Mouse (Mus musculus) MEL (cell line): ENCODE measurements around the gene Ubtd2. TPM values are rescaled to one million over a fixed set of nuclear protein-coding genes. Genes with fewer than 3 reads are reported as not detected.
A peak's percentile ranks its signal among the peaks of the same experiment; 100 is the strongest.

Experiments
- DNase-seq: peaks from one replicate; pipeline ENCODE4 v3.0.0; 2011; ENCODE audit warnings: low read depth, low spot score
- H3K27ac ChIP-seq: 2 replicates; pipeline ENCODE4 v1.5.1; 2012; ENCODE audit warnings: low read depth, mild to moderate bottlenecking, control low read depth, low read length, moderate library complexity; ENCODE audit not compliant: control insufficient read depth
- H3K27me3 ChIP-seq, 2 experiments: fragments of 150-350 bp in 1 of 2; sonication (generic) in 1 of 2; 2 replicates each; pipeline ENCODE4 v1.6.1; 2012; ENCODE audit warnings: low read length in 2 of 2, mild to moderate bottlenecking in 2 of 2, improper control_type of control experiment in 1 of 2, moderate library complexity in 1 of 2; ENCODE audit not compliant: insufficient read depth in 2 of 2, control insufficient read depth in 1 of 2
- H3K36me3 ChIP-seq, 2 experiments: 2 replicates each; pipeline ENCODE4 v1.6.1; 2012 to 2014; ENCODE audit warnings: low read length in 2 of 2, improper control_type of control experiment in 1 of 2, inconsistent platforms in 1 of 2, mild to moderate bottlenecking in 1 of 2; ENCODE audit not compliant: insufficient read depth in 2 of 2, control insufficient read depth in 1 of 2
- H3K4me1 ChIP-seq, 2 experiments: fragments of 150-350 bp in 1 of 2; sonication (generic) in 1 of 2; 2 replicates each; pipeline ENCODE4 v1.6.1; 2012; ENCODE audit warnings: low read length in 2 of 2, improper control_type of control experiment in 1 of 2, mild to moderate bottlenecking in 1 of 2; ENCODE audit not compliant: insufficient read depth in 2 of 2, control insufficient read depth in 1 of 2
- H3K4me3 ChIP-seq, 2 experiments: fragments of 150-350 bp in 1 of 2; sonication (generic) in 1 of 2; 2 replicates each; pipeline ENCODE4 v1.5.1; 2012; ENCODE audit warnings: low read depth in 2 of 2, low read length in 2 of 2, mild to moderate bottlenecking in 2 of 2, moderate library complexity in 2 of 2, control low read depth in 1 of 2, improper control_type of control experiment in 1 of 2; ENCODE audit not compliant: control insufficient read depth in 1 of 2, insufficient read depth in 1 of 2
- H3K79me2 ChIP-seq: 2 replicates; pipeline ENCODE4 v1.6.1; 2012; ENCODE audit warnings: mild to moderate bottlenecking, low read length, moderate library complexity; ENCODE audit not compliant: control insufficient read depth, poor library complexity, insufficient read depth
- H3K9ac ChIP-seq: 2 replicates; pipeline ENCODE4 v1.6.1; 2012; ENCODE audit warnings: low read depth, mild to moderate bottlenecking, control low read depth, low read length, moderate library complexity; ENCODE audit not compliant: control insufficient read depth, poor library complexity, severe bottlenecking
- H3K9me3 ChIP-seq: fragments of 150-350 bp; sonication (generic); replicated peaks from 2 replicates; pipeline ENCODE4 v1.6.1; 2012; ENCODE audit warnings: mild to moderate bottlenecking, low read length, improper control_type of control experiment, moderate library complexity; ENCODE audit not compliant: insufficient read depth
- BHLHE40 ChIP-seq: IDR thresholded peaks from 2 replicates; pipeline ENCODE4 v1.6.1; 2012; ENCODE audit warnings: low read depth, mild to moderate bottlenecking, inconsistent platforms, low read length, improper control_type of control experiment, borderline replicate concordance
- CHD1 ChIP-seq: IDR thresholded peaks from 2 replicates; pipeline ENCODE4 v1.6.1; 2012; ENCODE audit warnings: low read depth, mild to moderate bottlenecking, inconsistent platforms, low read length, improper control_type of control experiment
- E2F4 ChIP-seq: IDR thresholded peaks from 2 replicates; pipeline ENCODE4 v1.6.1; 2011; ENCODE audit warnings: low read depth, low read length, improper control_type of control experiment, borderline replicate concordance
- EP300 ChIP-seq, 2 experiments: IDR thresholded peaks; 2 replicates each; pipeline ENCODE4 v1.6.1; 2011; ENCODE audit warnings: improper control_type of control experiment in 2 of 2, low read length in 2 of 2, low read depth in 1 of 2, mild to moderate bottlenecking in 1 of 2
- ETS1 ChIP-seq: IDR thresholded peaks from 2 replicates; pipeline ENCODE4 v1.6.1; 2012; ENCODE audit warnings: low read depth, mild to moderate bottlenecking, inconsistent platforms, low read length, improper control_type of control experiment, moderate library complexity
- GABPA ChIP-seq: IDR thresholded peaks from 2 replicates; pipeline ENCODE4 v1.6.1; 2012; ENCODE audit warnings: low read depth, mild to moderate bottlenecking, inconsistent platforms, low read length, improper control_type of control experiment, moderate library complexity
- GATA1 ChIP-seq: IDR thresholded peaks from 2 replicates; pipeline ENCODE4 v1.6.1; 2011; ENCODE audit warnings: low read depth, low read length, improper control_type of control experiment
- HCFC1 ChIP-seq: IDR thresholded peaks from 2 replicates; pipeline ENCODE4 v1.6.1; 2012; ENCODE audit warnings: low read depth, mild to moderate bottlenecking, inconsistent platforms, low read length, improper control_type of control experiment, moderate library complexity
- JUND ChIP-seq: IDR thresholded peaks from 2 replicates; pipeline ENCODE4 v1.6.1; 2011; ENCODE audit warnings: low read depth, mild to moderate bottlenecking, improper control_type of control experiment, low read length
- MAFK ChIP-seq: IDR thresholded peaks from 2 replicates; pipeline ENCODE4 v1.6.1; 2011; ENCODE audit warnings: low read depth, mild to moderate bottlenecking, low read length, improper control_type of control experiment, borderline replicate concordance
- MAZ ChIP-seq: IDR thresholded peaks from 2 replicates; pipeline ENCODE4 v1.6.1; 2012; ENCODE audit warnings: low read depth, mild to moderate bottlenecking, inconsistent platforms, low read length, improper control_type of control experiment
- MYC ChIP-seq: IDR thresholded peaks from 2 replicates; pipeline ENCODE4 v1.6.1; 2011; ENCODE audit warnings: low read depth, mild to moderate bottlenecking, low read length, improper control_type of control experiment, moderate library complexity
- NELFE ChIP-seq: IDR thresholded peaks from 2 replicates; pipeline ENCODE4 v1.6.1; 2011; ENCODE audit warnings: low read depth, low read length, improper control_type of control experiment
- POLR2A ChIP-seq, 2 experiments: IDR thresholded peaks; 2 replicates each; pipeline ENCODE4 v1.6.1; 2011 to 2012; ENCODE audit warnings: low read length in 2 of 2, mild to moderate bottlenecking in 2 of 2, control low read depth in 1 of 2, improper control_type of control experiment in 1 of 2, low read depth in 1 of 2, moderate library complexity in 1 of 2; ENCODE audit not compliant: control insufficient read depth in 1 of 2, insufficient read depth in 1 of 2, poor library complexity in 1 of 2
- POLR2AphosphoS2 ChIP-seq: IDR thresholded peaks from 2 replicates; pipeline ENCODE4 v1.6.1; 2011; ENCODE audit warnings: low read length, improper control_type of control experiment
- TAL1 ChIP-seq: IDR thresholded peaks from 2 replicates; pipeline ENCODE4 v1.6.1; 2012; ENCODE audit warnings: mild to moderate bottlenecking, inconsistent platforms, low read length, moderate library complexity, mixed read lengths
- USF2 ChIP-seq, 2 experiments: IDR thresholded peaks; 2 replicates each; pipeline ENCODE4 v1.6.1; 2011 to 2012; ENCODE audit warnings: improper control_type of control experiment in 2 of 2, low read length in 2 of 2, borderline replicate concordance in 1 of 2, inconsistent platforms in 1 of 2, low read depth in 1 of 2, mild to moderate bottlenecking in 1 of 2; ENCODE audit not compliant: insufficient read depth in 1 of 2
- ZC3H11A ChIP-seq: IDR thresholded peaks from 2 replicates; pipeline ENCODE4 v1.6.1; 2012; ENCODE audit warnings: low read depth, mild to moderate bottlenecking, inconsistent platforms, low read length, improper control_type of control experiment
- ZMIZ1 ChIP-seq: IDR thresholded peaks from 2 replicates; pipeline ENCODE4 v1.6.1; 2012; ENCODE audit warnings: low read depth, mild to moderate bottlenecking, inconsistent platforms, low read length, improper control_type of control experiment, moderate library complexity
- ZNF384 ChIP-seq: IDR thresholded peaks from 2 replicates; pipeline ENCODE4 v1.6.1; 2012; ENCODE audit warnings: low read depth, mild to moderate bottlenecking, inconsistent platforms, low read length, improper control_type of control experiment
- polyA plus RNA-seq, 2 experiments: library from polyadenylated mRNA; stranded (reverse) in 1 of 2; unstranded in 1 of 2; fragments of >175 nt in 1 of 2; fragments of >200 nt in 1 of 2; gene quantifications; 2 replicates each; pipeline versions ENCODE4 v1.2.1 to v1.2.4; 2012; ENCODE audit warnings: low replicate concordance in 2 of 2, low read depth in 1 of 2; ENCODE audit not compliant: insufficient read length in 2 of 2, insufficient read depth in 1 of 2, missing spikeins in 1 of 2
- total RNA-seq: library from RNA; depleted of rRNA; stranded (reverse); fragments of 300-350 nt; gene quantifications from 2 replicates; pipeline ENCODE4 v1.2.3, GENCODE M21; 2012

The Ubtd2 gene
- total and polyA plus RNA-seq, 3 experiments, result 25.7 to 28.7 TPM; not detected in 1

GRCm38 (mm10) chr11:32450216-32450615, 5.0 kb upstream of the Ubtd2 start (continued):
- TF ChIP-seq POLR2A (IDR thresholded peaks at IDR 0.05; ENCODE audit: control insufficient read depth in 1 of 2, insufficient read depth in 1 of 2, low read depth in 1 of 2, low read length in 2 of 2, poor library complexity in 1 of 2) (no peak), E2F4 (no peak), ZC3H11A (peak; percentile 97), BHLHE40 (no peak), MAZ (no peak; the same call in 1 of the 2 replicates), MYC (no peak), NELFE (no peak), TAL1 (no peak), GABPA (no peak), GATA1 (peak; percentile 8; the same call in 1 of the 2 replicates), ZMIZ1 (no peak), JUND (no peak), POLR2AphosphoS2 (no peak), ZNF384 (peak; percentile 37; the same call in 1 of the 2 replicates), HCFC1 (no peak)

- no peak overlapping the region for H3K4me3 ChIP-seq
- no peak overlapping the region for H3K27ac ChIP-seq
- peaks cover 8 to 11% of the 10 kb centered on the region in 2 experiments for H3K4me1 ChIP-seq
- H3K79me2 ChIP-seq, result peaks cover 8% of the 10 kb centered on the region
- no peak overlapping the region for H3K9ac ChIP-seq
- TF ChIP-seq CHD1 (no peak), ETS1 (no peak), EP300 (IDR thresholded peaks at IDR 0.05; ENCODE audit: low read depth in 1 of 2, low read length in 2 of 2) (no peak), USF2 (IDR thresholded peaks at IDR 0.05; ENCODE audit: borderline replicate concordance in 1 of 2, insufficient read depth in 1 of 2, low read depth in 1 of 2, low read length in 2 of 2) (no peak), POLR2AphosphoS2 (no peak), MAFK (no peak), E2F4 (no peak)
- no peaks in the 10 kb centered on the region for H3K9me3 ChIP-seq
- H3K36me3 ChIP-seq, result peaks cover 0 to 13% of the 10 kb centered on the region in 2 experiments; a peak in 2 of 4 replicates
- DNase-seq, result no peak
- no peaks in the 10 kb centered on the region for H3K27me3 ChIP-seq
Measured at GRCm38 (mm10) chr11:32451306-32451705, 3.9 kb upstream of the Ubtd2 start.
